Mouse (Mus musculus): ENCODE results near the gene Dnm3.

Dnm3 gene

DNA sequence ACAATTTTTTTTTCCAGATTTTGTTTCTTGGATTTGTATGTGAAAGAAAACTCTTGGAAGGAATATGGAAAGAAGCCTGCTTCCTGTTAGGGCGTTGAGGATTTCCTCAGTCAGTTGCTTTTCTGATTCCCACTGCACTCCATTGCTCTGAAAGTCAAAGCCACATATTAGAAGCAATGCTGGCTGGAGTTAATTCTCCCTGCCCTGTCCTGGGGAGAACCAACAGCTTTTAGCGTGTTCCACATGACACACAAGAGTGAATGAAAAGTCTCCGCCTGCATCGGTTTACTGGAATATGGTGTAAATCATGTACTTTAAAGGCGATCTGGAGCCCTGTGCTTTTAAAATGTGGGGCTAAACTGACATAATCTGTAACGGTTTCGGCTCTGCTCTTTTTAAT is 424.6 kb downstream of the Dnm3 start:
- DNase-seq: no peak

DNA sequence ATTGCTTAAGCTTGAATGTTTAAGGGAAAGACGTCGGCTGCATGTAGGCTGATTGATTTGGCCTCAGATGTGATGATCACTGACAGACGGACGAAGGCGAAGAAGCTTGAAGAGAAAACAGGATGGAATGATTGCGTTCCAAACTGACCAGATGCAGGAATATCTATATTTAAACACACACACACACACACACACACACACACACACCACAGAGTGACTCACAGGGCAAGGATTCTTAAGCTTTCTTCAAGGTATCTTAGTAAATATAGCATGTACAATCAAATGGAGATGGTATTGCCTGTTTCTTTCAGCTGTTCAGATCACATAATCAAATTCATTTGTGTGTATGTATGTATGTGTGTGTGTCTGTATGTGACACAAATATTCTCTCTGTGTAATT is 425.1 kb downstream of the Dnm3 start:
- no peak for DNase-seq

DNA sequence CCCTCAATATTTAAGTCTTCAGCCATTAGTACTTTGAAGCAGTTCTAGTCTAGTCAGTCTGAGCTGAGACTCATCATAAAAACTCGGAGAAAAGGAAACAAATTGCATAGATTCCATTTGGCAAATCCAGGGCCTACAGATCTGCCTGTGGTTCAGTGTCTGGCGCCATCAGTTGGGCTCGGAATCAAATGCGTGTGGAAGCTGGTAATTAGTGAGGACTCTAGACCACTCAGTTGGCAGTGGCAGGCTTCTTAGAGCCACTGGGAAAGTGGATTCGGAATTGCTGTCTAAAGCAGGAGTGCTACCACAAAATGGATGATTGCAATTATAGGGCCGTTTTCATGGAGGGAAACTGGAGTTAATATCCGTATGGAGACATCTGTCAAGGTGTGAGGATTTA is 425.7 kb downstream of the Dnm3 start:
- DNase-seq: no peak

DNA sequence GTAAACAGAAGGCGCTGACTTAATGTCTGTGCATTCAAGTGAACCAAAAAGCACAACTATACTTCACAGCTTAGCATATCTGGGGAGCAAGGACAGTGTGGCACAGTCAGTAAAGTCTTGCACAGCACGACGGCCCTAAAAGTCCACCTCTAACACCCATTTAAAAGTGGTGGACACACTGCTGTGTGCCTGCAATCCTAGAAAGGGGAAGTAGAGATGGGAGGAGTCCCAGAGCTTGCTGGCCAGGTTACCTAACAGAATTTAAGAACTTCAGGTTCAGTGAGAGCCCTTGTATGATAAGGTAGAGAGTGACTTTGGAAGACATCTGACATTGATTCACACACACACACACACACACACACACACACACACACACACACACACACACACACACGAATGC is 426.1 kb downstream of the Dnm3 start:
- DNase-seq: no peak

DNA sequence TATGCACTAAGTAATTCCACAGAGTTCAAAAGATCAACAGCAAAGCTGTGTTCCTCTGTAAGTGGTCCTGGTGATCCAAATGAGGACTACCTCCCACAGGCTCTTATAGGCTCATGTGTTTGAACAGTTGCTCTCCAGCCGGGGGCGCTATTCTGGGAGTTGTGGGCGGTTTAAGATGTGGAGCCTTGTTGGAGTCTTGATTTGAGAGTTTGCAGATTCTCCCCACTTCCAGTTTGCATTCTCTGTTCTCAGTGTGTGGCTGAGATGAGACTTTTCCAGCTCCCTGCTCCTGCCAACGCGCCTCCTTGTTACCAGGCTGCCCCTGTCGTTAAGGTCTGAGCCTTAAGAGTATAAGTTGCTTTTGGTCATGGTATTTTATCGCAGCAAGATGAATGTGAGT is 430.2 kb downstream of the Dnm3 start:
- DNase-seq: no peak

DNA sequence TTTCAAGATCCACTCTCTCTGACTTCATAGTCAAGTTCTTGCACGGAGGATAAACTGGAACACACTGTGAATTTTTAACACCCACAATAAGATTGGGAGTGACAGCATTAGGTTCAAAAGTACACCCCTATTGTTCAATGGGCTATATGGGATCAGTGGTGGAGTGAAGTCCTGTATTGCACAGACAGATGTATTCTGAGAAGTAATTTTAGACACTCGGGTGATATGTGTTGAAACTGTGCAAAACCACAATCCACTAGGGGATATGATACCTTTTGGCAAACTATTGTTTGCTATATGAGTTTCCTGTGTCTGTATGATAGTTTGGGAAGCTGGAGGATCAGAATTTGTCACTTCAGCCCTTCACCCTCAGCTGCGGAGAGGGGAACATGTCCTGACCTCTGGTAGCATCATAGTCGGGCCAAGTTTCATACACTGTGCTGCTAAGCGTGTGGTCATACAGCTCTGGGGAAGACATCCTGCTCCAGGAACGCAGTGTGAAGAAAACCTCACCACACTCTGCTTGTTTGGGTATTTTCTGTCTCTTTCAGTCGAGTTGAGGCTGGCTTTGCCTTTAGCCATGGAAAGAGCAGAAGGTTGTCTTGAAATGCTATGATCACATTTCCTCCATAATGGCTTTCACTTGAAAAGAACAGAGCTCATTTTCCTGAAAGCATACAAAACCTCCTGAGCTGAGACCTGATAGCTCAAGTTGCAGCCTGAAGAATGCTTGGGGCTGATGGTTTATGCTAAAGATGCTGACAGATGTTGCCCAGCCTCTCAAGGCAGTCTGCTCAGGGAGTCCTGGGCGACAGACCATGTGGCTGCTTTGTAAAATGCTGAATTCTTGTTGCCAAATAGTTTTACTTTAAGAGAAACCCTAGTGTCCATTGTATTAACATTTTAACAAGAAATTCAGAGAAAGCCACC is 433.8 kb downstream of the Dnm3 start:
- no peak for DNase-seq

DNA sequence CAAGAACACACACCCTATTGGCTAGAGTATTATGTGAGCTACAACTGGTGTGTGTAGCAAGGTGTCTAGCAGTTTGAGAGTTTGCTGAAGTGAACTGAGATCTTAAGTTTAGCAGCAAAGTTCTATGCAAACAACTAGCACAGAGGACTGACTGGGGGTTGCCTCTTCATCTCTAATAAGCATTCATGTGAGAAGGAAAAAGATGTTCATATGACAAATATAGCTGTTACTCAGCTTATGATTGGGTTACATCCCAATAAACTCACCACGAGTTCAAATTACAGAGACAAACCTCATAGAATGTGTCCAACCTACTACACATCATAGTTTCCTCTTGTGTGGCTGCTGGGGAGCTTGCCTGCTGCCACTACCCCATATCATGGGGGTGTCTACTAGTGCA is 434.6 kb downstream of the Dnm3 start:
- DNase-seq: no peak

DNA sequence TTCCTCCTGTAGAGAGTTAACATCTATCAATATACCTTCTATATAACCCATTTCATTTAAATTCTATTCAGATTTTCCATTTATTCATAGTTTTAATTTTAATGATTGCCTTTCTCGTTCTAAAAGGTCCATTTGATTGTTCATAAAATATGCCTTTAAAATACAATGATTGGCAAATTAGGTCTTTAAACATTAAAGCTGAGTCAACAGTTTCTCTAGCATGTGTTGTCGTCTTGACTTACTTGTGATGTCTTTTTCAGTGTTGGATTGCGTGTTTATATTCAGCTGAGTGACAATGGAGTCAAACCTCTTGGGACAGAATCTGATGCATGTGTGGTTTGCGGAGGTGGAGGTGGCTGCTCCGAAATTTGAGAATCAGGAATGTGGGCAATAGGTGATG is 435.4 kb downstream of the Dnm3 start:
- no peak for DNase-seq

DNA sequence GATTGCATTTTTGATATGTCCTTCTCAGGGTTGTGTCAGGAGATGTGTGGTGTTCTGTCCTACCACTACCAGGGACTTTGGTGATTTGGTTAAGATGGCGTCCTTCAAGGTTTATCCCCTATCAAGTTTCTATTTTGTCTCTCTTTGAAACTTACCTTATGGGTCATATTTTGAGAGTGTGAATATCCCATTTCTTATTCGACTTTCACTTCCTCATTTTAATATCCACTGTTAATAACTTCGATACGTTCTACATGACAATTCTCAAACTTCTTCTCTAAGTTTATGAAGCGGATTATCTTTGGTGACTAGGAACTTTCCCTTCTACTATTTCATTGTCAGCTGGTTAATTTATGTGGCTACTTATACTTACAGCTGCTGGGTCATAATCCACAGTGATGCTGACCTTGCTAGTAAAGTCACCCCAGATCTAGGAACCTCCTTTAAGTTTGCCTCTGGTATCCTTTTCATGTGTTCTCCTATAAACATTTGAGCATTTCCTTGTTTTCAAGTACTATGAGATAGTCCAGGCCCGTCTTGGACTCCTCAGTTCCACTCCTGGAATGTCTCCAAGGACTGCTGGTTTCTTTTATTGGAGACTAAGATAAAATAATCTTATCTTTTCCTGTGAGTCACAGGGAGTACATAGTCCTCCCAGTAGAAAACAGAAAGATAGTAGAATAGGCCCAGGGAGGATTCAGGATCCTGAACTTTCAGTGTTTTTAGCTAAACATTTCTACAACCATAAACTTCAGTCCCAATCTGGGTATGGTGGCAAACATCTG is 437.2 kb downstream of the Dnm3 start:
- no peak for DNase-seq

DNA sequence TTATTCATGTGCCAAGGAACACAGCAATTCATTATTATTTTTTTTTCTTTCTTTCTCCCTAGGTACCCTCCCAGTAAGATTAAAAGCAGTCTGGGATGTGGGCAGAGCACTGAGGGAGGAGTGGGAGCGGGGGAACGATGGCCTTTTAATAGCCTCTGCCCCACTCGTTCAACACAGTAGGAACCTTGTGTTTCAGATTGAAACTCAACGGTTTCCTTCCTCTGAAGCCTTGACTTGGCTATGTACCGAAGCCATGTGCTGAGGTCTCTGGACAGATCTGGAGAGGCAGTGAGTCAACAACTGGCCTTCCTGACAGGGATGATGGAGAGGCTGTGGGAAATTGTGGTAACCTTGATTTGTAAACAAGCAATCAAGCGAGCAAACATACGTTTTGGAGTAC is 438.0 kb downstream of the Dnm3 start:
- DNase-seq: no peak

DNA sequence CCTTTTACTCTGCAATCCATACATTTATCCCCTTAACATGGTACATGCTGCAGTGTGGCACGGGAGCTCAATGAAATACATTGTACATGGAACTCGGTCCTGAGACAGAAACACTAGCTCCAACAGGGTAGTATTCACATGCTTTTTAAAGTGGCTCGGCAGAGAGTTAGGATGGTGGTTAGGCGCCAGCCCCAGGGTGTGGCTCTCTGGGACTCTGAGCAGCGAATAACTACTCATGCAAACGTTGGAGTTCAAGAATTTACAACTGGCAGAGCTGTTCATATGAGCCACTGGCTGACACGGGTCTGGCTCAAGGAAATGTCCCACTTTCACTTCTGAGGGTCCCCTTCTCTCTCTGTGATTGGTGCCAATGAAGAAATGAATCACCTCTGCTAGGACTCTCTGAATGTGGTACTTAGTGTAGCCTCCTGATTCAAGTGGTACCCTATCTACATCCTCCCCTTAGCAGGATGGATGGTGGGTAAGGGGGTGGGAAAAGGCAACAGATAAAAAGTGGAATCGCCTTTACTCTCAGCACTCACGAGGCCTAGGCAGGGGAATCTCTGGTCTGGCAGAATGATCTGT is 438.7 kb downstream of the Dnm3 start:
- no peak for DNase-seq

DNA sequence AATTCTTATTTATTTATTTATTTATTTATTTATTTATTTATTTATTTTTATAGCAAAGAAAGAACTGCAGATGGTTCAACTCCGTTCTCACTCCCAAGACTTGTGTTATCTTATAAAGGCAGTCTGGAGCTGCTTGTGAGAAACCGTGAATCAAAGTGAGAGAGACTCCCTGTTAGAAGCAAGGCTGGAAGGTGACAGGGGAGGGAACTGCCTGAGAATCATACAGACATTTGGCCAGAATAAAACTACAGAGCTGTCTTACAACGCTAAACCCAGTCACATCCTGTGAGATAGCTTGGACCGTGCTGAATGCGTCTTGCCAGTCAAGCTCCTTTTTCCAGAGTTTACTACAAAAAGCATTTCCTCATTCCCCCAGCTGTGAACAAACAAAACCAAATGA is 439.4 kb downstream of the Dnm3 start:
- DNase-seq: no peak

DNA sequence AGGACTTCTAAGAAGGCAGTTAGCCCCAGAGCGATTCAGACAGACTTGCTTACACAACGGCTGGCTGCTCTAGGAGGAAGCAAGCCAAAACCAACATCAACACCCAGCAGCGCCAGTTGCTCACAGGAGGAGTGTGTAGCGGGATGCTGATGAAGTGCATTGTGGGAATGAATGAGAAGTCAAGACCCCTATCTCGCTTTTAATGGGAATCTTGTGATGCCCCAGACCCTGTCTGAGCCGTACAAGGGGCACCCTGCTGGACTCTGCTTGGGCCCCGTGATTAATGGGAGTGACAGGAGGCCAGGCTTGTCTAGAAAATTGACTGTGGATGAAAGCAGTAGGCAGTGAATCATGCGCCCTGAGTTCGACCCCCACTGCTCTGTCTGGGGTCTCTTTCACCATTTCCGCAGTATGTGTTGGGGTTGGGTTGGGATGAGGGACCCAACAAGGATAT is 439.8 kb downstream of the Dnm3 start:
- peak; percentile 33 for DNase-seq

DNA sequence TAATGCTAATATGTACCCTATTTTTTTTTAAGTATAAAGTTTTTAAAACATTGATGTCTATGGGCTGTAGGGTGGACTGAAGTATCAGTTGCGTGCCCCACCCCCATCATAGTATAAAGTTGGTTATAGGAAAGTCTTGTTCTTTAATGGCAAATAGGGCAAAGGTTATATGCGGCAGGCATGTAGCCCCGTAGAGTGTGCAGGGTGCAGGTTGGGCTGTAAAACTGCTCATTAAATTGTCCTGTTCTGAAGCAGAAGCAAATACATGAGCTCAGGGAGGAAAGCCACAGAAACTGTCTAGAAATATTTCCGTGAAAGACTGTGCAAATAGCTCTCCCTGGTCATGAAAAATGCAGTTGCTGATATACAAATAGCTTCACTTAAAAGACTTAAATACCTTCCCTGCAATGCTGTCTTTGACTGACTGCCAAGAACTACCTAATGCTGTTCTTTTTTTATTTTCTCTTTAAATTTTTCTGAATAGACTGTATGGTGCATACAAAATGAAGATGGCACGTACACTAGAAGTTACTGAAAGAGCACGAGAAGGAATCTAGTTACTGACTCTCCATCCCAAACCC is 440.6 kb downstream of the Dnm3 start:
- DNase-seq: no peak

DNA sequence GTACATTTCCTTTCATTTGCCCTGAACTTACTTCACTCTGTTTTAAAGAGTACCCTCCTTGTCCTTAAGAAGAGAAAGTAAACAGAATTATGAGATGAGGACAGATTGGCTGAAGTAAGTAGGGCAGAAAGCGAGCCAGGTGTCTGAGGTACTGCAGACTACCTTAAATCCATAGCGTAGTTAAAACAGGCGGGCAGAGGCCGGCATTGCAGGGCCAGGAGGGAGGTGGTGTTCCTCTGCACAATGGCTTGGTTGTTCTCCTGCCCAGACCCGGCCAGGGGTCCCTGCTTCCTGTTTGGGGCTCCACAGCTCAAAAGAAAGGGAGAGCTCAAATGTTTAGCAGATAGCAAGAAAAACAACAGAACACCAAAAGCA is 441.4 kb downstream of the Dnm3 start:
- no peak for DNase-seq

DNA sequence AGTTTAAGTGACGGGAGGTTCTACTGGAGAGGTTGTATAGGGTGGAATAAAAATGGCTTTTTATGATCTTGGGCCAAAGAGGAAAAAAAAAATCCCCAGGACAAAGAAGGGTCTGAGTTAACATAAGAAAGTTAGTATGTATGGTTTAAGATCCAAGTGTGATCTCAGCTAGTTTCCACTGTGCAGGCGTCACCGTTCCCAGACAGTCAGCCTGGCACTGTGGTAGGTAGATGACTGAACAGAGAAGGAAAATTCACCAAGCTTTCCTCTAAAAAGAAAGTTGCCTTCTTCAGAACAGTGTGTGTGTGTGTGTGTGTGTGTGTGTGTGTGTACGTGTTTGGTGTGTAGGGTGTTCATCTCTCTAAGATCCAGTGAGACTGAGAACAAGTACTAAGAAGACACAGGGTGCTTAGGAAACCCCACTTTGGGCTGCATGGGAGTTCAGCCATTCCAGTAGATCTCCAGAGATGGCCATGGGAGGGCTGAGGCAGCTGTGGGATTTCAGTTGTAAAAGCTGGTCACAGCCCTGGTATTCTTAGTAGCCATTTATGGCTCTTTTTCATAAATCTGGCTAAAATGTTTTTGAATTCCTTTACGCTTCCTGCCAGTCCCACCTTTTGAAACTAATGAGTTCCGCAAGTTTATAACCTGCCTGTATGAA is 441.9 kb downstream of the Dnm3 start:
- no peak for DNase-seq

DNA sequence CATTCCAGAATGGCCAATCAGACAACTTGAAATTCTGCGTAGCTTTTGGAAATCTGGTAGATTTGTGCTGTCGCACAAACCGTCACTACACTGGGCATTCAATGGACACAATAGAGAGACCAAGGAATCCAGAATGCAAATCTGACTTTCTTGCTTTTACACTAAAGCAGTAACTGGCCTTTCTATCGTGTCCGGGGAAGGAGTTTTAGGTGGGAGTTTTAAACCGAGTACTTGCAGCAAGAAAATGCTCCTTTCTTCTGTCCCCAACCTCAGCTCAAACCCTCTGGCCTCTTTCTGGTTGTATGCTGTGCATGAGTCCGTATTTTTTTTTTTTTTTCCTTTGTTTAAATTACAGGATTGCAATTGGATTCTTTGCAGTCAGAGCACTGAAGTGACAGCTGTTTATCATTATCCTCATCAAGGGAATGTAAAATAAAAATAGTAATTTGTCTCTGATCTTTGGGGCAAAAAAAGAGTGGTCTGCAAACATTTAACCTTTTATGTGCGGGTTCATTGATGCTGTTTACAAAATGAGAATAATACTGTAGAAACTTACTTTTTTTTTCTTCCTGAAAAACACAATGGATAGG is 454.1 kb downstream of the Dnm3 start:
- DNase-seq: no peak

DNA sequence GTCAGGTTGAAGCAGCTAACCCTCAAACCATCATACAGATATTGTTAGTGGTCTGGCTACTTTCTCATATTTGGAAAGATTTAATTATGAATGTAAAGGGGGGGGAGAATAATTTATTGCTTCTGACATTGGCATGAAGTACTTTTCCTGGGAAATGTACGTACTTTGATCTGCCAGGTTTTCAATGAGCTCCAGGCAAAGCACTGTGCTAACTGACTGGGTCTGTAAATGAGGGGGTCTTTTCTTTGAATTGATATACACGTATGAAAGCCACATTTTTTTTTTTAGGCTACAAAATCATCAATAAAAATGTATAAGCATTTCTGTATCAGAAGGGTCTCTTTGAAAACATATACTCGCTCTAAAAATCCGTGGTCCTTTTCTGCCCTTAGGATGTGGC is 457.1 kb downstream of the Dnm3 start:
- DNase-seq: no peak

DNA sequence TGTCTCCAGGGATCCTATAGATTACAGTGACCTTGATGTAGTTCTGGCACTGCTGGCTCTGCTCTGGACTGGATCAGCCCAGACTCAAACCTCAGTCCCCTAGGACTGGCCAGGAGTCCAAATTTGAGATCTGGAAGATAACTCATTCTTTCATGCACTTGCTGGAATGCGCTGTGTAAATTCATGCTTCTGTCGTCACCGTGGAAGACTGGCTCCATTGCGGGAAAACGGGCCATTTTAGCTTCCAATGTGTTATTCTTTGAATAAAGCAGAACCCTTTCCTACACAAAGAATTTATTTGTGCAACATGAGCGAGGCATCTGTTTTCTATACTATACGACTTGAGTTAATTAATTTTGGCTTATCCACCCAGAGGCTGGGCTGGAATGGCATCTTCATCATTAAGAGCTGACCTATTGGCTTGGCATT is 457.5 kb downstream of the Dnm3 start:
- no peak for DNase-seq

DNA sequence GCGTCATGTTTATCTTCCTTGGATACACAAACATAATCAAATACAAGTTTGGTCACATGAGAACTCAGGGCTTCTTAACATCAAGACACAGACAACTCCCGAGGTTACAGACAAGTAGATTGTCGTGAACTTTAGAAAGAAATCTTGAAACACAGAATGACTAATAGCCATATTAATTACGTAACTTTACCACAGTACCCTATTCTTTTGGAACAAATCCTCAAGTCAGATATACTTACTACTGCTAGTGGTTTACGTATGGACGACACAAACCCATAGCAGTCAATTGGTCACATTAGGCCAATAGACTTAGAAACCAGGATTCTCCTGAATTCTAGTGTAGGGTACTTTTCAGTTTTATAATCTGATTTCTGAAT is 459.2 kb downstream of the Dnm3 start:
- DNase-seq: no peak

DNA sequence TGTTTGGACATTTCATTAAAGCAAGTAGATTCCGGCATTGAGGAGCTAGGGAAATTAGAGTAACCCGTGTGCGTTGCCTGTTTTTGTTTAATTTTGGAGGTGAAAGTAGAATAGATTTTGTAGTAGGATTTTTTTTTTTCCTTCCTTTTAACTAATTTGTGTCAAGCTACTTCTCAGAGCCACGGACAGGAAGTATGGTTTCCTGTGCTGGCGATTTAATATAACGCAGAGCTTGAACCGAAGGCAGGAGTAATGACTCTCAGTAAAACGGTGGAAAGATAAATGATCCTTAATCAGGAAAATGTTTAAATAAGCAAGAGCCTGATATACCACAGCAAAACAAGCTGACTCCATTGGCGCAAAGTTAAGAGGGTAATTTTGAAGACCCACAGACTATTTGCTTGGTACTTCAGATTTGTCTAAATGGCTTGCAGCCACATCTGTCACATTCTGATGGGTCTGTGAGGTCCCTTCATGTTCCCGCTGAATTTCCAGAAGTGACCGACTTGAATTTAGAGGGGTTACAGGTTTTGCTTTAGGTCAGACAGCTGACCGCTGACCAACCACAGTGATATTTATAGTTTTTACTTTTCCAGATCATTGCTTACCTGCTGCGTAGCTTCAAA is 459.7 kb downstream of the Dnm3 start:
- DNase-seq: no peak

DNA sequence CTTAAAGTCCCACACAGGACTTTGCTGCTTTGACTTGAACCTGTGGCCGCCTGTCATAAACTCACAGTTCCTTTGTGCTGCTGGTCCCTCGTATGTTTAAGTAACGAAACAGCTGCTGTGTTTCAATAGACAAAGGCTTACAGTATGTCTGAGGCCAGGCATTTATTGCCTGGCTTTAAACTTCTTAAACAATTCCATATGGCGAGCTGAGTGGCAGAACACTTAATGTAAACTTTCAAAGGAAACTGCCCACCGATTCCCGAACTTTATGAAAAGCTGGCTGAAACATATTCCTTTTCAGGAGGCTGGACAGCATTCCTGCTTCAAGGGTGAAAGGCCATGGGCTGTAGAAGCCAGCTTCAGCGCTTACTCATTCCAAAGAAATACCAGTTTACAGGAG is 460.9 kb downstream of the Dnm3 start:
- no peak for DNase-seq

Measured in right cerebral cortex, postnatal 25 days (tissue).